8 mouse cellular contexts compared by ENCODE assay signal in genomic region chr17:26537722-26538471, GRCm38 (mm10). TPM values are rescaled to one million over a fixed set of nuclear protein-coding genes. Genes with fewer than 3 reads are reported as not detected.
DNase-seq lines count a peak whose midpoint lies in the region; ATAC-seq lines count a peak whose summit lies in the region.

No protein-coding gene starts in this region.

- peak overlapping the region; percentile 10; the same call in 1 of the 2 replicates for H3K4me2 ChIP-seq in kidney, embryonic 14.5 days (replicated peaks; ENCODE audit: low read depth, low read length)

- no peaks in the 10 kb centered on the region for H3K27me3 ChIP-seq in kidney, embryonic 14.5 days (ENCODE audit: control insufficient read depth, insufficient read depth, low read length)

- ATAC-seq in kidney, embryonic 14.5 days (ENCODE audit: low FRiP score, low TSS enrichment), result no peak
- ATAC-seq in megakaryocyte progenitor cell, adult 5-6 weeks (replicated peaks; ENCODE audit: poor library complexity), result peak; percentile 68

- H3K4me3 ChIP-seq in kidney, embryonic 14.5 days (ENCODE audit: low read length), result no peak overlapping the region

- DNase-seq in kidney, adult 18-20 months, result no peak
- peak; percentile 88 for DNase-seq in MEL-GATA-1-ER (ENCODE audit: extremely low read depth, low read depth)
- DNase-seq in induced T-regulatory cell, adult 2 months (ENCODE audit: low read depth), result peak; percentile 73
- no peak for DNase-seq in layer of hippocampus, postnatal 10 days (ENCODE audit: low spot score in 2 of 2)
- DNase-seq in gastrocnemius, adult 18-20 months (ENCODE audit: low spot score), result no peak
- DNase-seq in layer of hippocampus, postnatal 36 days, result no peak

- no peaks in the 10 kb centered on the region for H3K36me3 ChIP-seq in kidney, embryonic 14.5 days (ENCODE audit: control insufficient read depth, insufficient read depth, low read length)

- 28% methylated on average over 6 of the region's 6 CpGs for WGBS in kidney, embryonic 14.5 days

- H3K9ac ChIP-seq in kidney, embryonic 14.5 days (ENCODE audit: low read depth, low read length), result no peak overlapping the region

- no peaks in the 10 kb centered on the region for H3K4me1 ChIP-seq in kidney, embryonic 14.5 days (ENCODE audit: control insufficient read depth, insufficient read depth, low read length)

- no peak overlapping the region for H3K27ac ChIP-seq in kidney, embryonic 14.5 days (ENCODE audit: low read depth, low read length)

- H3K9me3 ChIP-seq in kidney, embryonic 14.5 days (ENCODE audit: control insufficient read depth, low read length), result no peaks in the 10 kb centered on the region

RNA-seq across cellular contexts. Expression of gene Ergic1, which starts 23.4 kb away (rescaled TPM):
- 141 and 150 TPM in 2 replicates for polyA plus RNA-seq in kidney, embryonic 14.5 days (2014; fragmentation: Nextera tagmentation; extraction: Ambion mirVana)
- 99.7 and 123 TPM in 2 replicates for total RNA-seq in megakaryocyte progenitor cell, adult 5-6 weeks (2015)
- 42.2 and 48.3 TPM in 2 replicates for total RNA-seq in megakaryocyte progenitor cell, adult 5-6 weeks (2017)
- 100 to 1,000 TPM; 128 to 155 TPM for total RNA-seq in layer of hippocampus, postnatal 10 days (2021)
- 10 to 100 TPM; 44.6 to 46.5 TPM for total RNA-seq in gastrocnemius, adult 18-20 months (2021)
- 100 to 1,000 TPM; 115 to 119 TPM for total RNA-seq in layer of hippocampus, postnatal 36 days (2021)

RNA-seq across cellular contexts. Expression of gene Dusp1, which starts 24.0 kb away (rescaled TPM):
- polyA plus RNA-seq in kidney, embryonic 14.5 days (2014; fragmentation: Nextera tagmentation; extraction: Ambion mirVana), result 19.3 and 19.8 TPM in 2 replicates
- total RNA-seq in megakaryocyte progenitor cell, adult 5-6 weeks (2015), result 89.7 and 162 TPM in 2 replicates
- total RNA-seq in megakaryocyte progenitor cell, adult 5-6 weeks (2017), result 16.1 and 29.6 TPM in 2 replicates
- 10 to 100 TPM; 15.3 to 16.1 TPM for total RNA-seq in layer of hippocampus, postnatal 10 days (2021)
- total RNA-seq in gastrocnemius, adult 18-20 months (2021), result 100 to 1,000 TPM in 1 of 2 experiments, 10 to 100 TPM in 1; 66.1 to 117 TPM
- total RNA-seq in layer of hippocampus, postnatal 36 days (2021), result 10 to 100 TPM; 17.1 to 19.3 TPM

Comparison
In these comparisons a context has a peak if more than half of its experiments do, and no peak if none do; other contexts are left out.
1. DNase-seq: peak in MEL-GATA-1-ER (single experiment) and induced T-regulatory cell, adult 2 months (single experiment); none in kidney, adult 18-20 months (single experiment), layer of hippocampus, postnatal 10 days (0 of 2), gastrocnemius, adult 18-20 months (single experiment) and layer of hippocampus, postnatal 36 days (0 of 2).